Mouse (Mus musculus): ENCODE measurements around the gene Syngr1. TPM values are rescaled to one million over a fixed set of nuclear protein-coding genes. Genes with fewer than 3 reads are reported as not detected.
A peak's percentile ranks its signal among the peaks of the same experiment; 100 is the strongest.

Gene Syngr1
- polyA plus RNA-seq, 1 experiment from 2014 or later, result 7.6 TPM

DNA sequence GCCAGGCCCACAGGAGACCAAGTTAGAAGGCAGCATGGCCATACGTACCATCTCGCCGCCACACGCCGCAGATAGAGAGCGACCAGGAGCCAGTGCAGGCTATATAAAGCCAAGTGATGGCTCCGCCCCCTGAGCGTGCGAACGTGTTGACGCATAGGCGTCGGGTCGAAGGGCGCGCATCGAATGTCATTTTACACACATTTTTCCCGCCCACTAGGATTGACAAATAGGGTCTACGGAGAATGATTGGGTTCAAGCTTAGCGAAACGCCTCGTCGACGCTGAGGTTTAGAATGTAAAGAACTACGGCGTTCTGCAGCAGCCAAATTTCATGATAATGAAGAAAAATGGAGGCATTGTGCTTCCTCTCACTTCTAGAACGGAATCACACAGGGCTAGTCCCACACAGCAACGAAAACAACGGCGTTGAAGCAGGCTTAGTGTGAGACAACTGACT, 7.8 kb upstream of the Syngr1 start:
- DNase-seq (ENCODE audit: low spot score), result peak; percentile 99
- peaks cover 35% of the 10 kb centered on the region for H3K4me1 ChIP-seq (replicated peaks)
- H3K27ac ChIP-seq, result peak overlapping the region; percentile 90
- H3K36me3 ChIP-seq, result peaks cover 42% of the 10 kb centered on the region
- WGBS, result under 1% methylated on average over 30 of the region's 30 CpGs
- H3K4me3 ChIP-seq, result peak overlapping the region; percentile 73
- H3K9me3 ChIP-seq, result no peaks in the 10 kb centered on the region
- no peaks in the 10 kb centered on the region for H3K27me3 ChIP-seq (ENCODE audit: insufficient read depth, poor library complexity, severe bottlenecking)

- H3K4me3 ChIP-seq, result peak overlapping the region; percentile 73
- no peak for DNase-seq (ENCODE audit: low spot score)
- H3K9me3 ChIP-seq, result no peaks in the 10 kb centered on the region
- H3K36me3 ChIP-seq, result peaks cover 37% of the 10 kb centered on the region
- WGBS, result 3% methylated on average over 12 of the region's 12 CpGs
- H3K27me3 ChIP-seq (ENCODE audit: insufficient read depth, poor library complexity, severe bottlenecking), result no peaks in the 10 kb centered on the region
- H3K27ac ChIP-seq, result peak overlapping the region; percentile 90
- H3K4me1 ChIP-seq (replicated peaks), result peaks cover 35% of the 10 kb centered on the region
Measured at GRCm38 (mm10) chr15:80083740-80084139, 7.4 kb upstream of the Syngr1 start.

DNA sequence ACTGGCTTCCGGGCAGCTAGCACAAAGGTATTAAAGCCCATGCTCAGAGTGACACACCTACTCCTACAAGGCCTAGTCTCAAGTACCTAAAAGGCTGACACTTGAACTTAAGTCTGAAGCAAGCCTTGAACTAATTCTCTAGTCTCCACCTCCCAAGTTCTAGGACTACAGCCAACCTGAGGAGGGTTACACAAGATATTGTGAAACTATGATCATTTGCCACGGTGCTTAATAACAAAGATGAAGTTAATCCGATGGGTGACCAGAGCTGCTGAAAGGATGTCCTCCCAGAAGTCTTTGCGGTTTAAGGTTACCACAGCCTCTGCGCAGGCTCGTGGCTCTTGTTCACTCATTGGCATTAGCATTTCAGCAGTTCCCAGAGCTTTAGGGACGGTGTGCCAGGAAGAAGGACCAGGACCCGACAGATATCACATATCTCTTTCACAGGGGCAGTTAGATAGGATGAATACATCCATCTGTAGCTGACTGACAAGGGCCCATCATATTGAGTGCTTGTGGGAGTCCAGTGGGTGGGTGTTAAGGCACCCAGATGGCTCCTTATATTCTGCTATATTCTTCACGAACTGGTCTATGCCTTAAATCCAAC, 3.6 kb upstream of the Syngr1 start:
- no peak for DNase-seq (ENCODE audit: low spot score)
- no peak overlapping the region for H3K4me3 ChIP-seq
- no peaks in the 10 kb centered on the region for H3K36me3 ChIP-seq
- peaks cover 32% of the 10 kb centered on the region for H3K27me3 ChIP-seq (ENCODE audit: insufficient read depth, poor library complexity, severe bottlenecking)
- 85% methylated on average over 9 of the region's 9 CpGs for WGBS
- H3K9me3 ChIP-seq, result no peaks in the 10 kb centered on the region
- peaks cover 24% of the 10 kb centered on the region for H3K4me1 ChIP-seq (replicated peaks)
- H3K27ac ChIP-seq, result no peak overlapping the region

GRCm38 (mm10) chr15:80088637-80089036, 2.5 kb upstream of the Syngr1 start:
- Histone ChIP-seq H3K9me3 (no peaks in the 10 kb centered on the region), H3K36me3 (no peaks in the 10 kb centered on the region), H3K4me1 (replicated peaks) (peaks cover 28% of the 10 kb centered on the region), H3K4me3 (no peak overlapping the region), H3K27ac (no peak overlapping the region), H3K27me3 (ENCODE audit: insufficient read depth, poor library complexity, severe bottlenecking) (peaks cover 43% of the 10 kb centered on the region)
- 28% methylated on average over 4 of the region's 4 CpGs for WGBS
- DNase-seq (ENCODE audit: low spot score), result peak; percentile 87

GRCm38 (mm10) chr15:80090155-80090554, 979 bp upstream of the Syngr1 start:
- 71% methylated on average over 11 of the region's 11 CpGs for WGBS
- no peaks in the 10 kb centered on the region for H3K9me3 ChIP-seq
- H3K27ac ChIP-seq, result no peak overlapping the region
- H3K4me3 ChIP-seq, result peak overlapping the region; percentile 71; the same call in 1 of the 2 replicates
- no peaks in the 10 kb centered on the region for H3K36me3 ChIP-seq
- peaks cover 25% of the 10 kb centered on the region for H3K4me1 ChIP-seq (replicated peaks)
- no peak for DNase-seq (ENCODE audit: low spot score)
- peaks cover 50% of the 10 kb centered on the region for H3K27me3 ChIP-seq (ENCODE audit: insufficient read depth, poor library complexity, severe bottlenecking)

DNA sequence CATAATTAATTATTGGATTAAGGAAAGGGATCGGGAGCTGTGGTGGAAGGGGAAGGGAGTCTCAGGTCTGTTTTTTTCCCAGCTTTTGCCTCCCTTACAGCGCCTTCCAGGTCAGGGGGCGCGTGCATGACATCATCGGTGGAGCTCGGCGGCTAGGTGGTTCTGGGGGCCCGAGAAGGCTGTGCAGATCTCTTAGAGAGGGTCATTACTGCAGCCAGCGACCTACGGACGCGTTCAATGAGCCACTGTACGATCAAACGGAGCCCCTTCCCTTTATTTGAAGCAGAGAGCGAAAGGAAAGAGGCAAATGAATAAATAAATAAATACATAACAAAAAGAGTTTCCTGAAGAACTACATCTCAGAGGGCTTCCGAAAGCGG, 403 bp upstream of the Syngr1 start:
- 2% methylated on average over 17 of the region's 17 CpGs for WGBS
- peak overlapping the region; percentile 71 for H3K4me3 ChIP-seq
- peaks cover 54% of the 10 kb centered on the region for H3K27me3 ChIP-seq (ENCODE audit: insufficient read depth, poor library complexity, severe bottlenecking)
- peak overlapping the region; percentile 85 for H3K27ac ChIP-seq
- peaks cover 25% of the 10 kb centered on the region for H3K4me1 ChIP-seq (replicated peaks)
- no peak for DNase-seq (ENCODE audit: low spot score)
- no peaks in the 10 kb centered on the region for H3K36me3 ChIP-seq
- no peaks in the 10 kb centered on the region for H3K9me3 ChIP-seq

DNA sequence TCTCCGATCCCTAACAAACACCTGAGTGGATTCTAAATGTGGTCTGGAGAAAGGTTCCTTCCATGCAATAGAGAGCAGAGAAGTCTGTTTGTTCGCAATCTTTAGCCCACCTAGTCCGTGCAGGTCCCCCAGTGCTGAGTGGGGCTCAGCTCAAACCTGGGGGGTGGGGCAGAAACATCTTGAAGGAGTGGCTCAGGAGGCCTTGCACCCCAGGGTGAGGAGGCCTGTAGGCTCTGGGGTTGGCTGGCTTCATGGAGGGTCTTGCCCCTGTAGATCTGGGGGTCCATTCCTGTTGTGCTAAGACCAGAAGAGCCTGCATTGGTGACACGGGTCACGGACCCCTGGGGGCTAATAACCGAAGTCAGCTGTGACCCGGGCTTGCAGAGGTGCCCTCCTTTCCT, 907 bp downstream of the Syngr1 start:
- H3K9me3 ChIP-seq, result no peaks in the 10 kb centered on the region
- no peak overlapping the region for H3K27ac ChIP-seq
- H3K27me3 ChIP-seq (ENCODE audit: insufficient read depth, poor library complexity, severe bottlenecking), result peaks cover 67% of the 10 kb centered on the region

DNA sequence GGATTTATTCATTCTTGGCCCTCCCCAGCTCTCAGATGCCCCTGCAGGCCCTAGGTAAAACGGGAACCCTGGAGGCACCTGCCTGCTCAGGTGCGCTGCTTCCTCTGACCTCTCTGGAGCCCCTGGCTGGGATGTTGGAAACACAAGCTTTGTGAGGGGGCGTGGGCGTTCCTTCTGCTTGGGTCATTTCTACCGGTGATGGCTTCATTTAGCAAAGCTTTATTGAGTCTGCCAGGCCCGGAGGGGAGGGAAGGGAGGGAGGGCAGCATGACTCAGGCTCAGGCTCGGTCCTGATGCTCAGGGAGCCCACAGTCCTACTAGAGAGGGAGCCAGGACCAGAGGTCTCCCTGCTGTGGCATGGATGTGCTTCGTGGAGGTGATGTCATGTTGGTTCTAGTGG, 1.5 kb downstream of the Syngr1 start:
- no peak overlapping the region for H3K27ac ChIP-seq
- WGBS, result 11% methylated on average over 8 of the region's 8 CpGs
- peaks cover 40% of the 10 kb centered on the region for H3K4me1 ChIP-seq (replicated peaks)
- peak; percentile 24 for DNase-seq (ENCODE audit: low spot score)
- peak overlapping the region; percentile 71 for H3K4me3 ChIP-seq
- H3K36me3 ChIP-seq, result no peaks in the 10 kb centered on the region
- H3K27me3 ChIP-seq (ENCODE audit: insufficient read depth, poor library complexity, severe bottlenecking), result peaks cover 72% of the 10 kb centered on the region
- no peaks in the 10 kb centered on the region for H3K9me3 ChIP-seq

More for the DNA sequence above, 907 bp downstream of the Syngr1 start:
- no peak for DNase-seq (ENCODE audit: low spot score)
- no peaks in the 10 kb centered on the region for H3K36me3 ChIP-seq
- WGBS, result 19% methylated on average over 7 of the region's 7 CpGs
- peaks cover 35% of the 10 kb centered on the region for H3K4me1 ChIP-seq (replicated peaks)
- peak overlapping the region; percentile 71 for H3K4me3 ChIP-seq

DNA sequence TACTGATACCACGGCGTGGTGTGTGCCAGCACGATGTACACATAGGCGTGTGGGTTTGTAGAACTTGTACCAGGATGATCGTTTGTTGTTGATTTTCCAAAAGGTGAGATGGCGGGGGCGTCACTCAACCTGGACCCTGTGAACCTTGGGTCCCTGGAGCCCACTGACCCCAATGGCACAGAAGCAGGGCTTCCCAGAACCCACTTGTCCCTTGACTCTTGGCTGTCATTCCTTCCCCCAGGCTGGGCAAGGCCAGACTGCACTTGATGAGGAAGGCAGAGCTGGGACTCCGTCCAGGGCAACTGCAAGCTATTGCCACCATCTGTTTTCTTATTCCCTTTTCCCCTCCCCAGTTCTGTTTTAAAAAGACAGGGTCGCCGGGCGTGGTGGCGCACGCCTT, 3.1 kb downstream of the Syngr1 start:
- H3K27me3 ChIP-seq (ENCODE audit: insufficient read depth, poor library complexity, severe bottlenecking), result peaks cover 87% of the 10 kb centered on the region
- H3K36me3 ChIP-seq, result no peaks in the 10 kb centered on the region
- peaks cover 56% of the 10 kb centered on the region for H3K4me1 ChIP-seq (replicated peaks)
- H3K4me3 ChIP-seq, result no peak overlapping the region
- no peak overlapping the region for H3K27ac ChIP-seq
- 91% methylated on average over 13 of the region's 13 CpGs for WGBS
- no peak for DNase-seq (ENCODE audit: low spot score)
- no peaks in the 10 kb centered on the region for H3K9me3 ChIP-seq

DNA sequence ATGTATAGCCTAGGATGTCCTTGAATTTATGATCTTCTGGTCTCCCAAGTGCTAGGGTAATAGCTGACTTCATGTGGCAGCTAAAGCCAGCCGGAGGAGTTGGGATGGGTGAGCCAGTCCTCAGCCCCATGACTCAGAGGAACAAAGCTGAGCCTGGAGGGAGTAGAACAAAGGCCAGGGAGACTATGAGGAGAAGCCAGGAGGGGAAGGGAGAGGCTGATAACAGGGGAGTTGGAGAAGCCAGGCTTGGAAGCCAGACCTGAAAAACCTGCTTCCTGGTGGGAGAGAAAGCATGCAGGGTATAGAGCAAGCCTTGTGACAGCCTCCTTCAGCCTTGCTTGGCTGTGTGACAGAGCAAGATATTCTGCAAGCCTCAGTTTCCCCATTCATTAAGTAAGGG, 4.5 kb downstream of the Syngr1 start:
- Histone ChIP-seq H3K4me1 (replicated peaks) (peaks cover 56% of the 10 kb centered on the region), H3K27me3 (ENCODE audit: insufficient read depth, poor library complexity, severe bottlenecking) (peaks cover 78% of the 10 kb centered on the region)
- WGBS, result 70% methylated on average over 1 of the region's 1 CpGs

DNA sequence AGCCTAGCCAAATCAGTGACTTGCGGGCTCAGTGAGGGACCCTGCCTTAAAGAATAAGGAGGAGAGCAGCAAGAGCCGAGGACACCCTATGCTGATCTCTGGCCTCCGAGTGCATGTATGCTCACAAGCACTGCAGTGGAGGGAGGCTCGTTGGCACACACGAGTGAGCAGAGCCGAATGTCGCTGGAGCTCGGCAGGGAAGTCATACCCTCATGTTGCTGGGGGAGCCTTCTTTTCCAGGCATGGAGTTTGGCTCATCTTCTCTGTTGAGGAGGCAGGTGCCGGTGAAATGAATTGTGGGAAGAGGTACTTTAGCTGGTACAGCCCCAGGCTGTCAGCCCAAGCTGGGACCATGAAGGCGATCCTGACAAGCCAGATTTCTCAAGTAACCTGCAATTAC, 5.3 kb downstream of the Syngr1 start:
- H3K9me3 ChIP-seq, result no peaks in the 10 kb centered on the region
- no peak for DNase-seq (ENCODE audit: low spot score)
- H3K27ac ChIP-seq, result no peak overlapping the region
- H3K36me3 ChIP-seq, result no peaks in the 10 kb centered on the region
- H3K4me3 ChIP-seq, result no peak overlapping the region
- peaks cover 48% of the 10 kb centered on the region for H3K4me1 ChIP-seq (replicated peaks)
- H3K27me3 ChIP-seq (ENCODE audit: insufficient read depth, poor library complexity, severe bottlenecking), result peaks cover 71% of the 10 kb centered on the region
- 67% methylated on average over 10 of the region's 10 CpGs for WGBS

More for the DNA sequence above, 4.5 kb downstream of the Syngr1 start:
- H3K27ac ChIP-seq, result no peak overlapping the region
- no peaks in the 10 kb centered on the region for H3K36me3 ChIP-seq
- no peaks in the 10 kb centered on the region for H3K9me3 ChIP-seq
- no peak for DNase-seq (ENCODE audit: low spot score)
- H3K4me3 ChIP-seq, result no peak overlapping the region

DNA sequence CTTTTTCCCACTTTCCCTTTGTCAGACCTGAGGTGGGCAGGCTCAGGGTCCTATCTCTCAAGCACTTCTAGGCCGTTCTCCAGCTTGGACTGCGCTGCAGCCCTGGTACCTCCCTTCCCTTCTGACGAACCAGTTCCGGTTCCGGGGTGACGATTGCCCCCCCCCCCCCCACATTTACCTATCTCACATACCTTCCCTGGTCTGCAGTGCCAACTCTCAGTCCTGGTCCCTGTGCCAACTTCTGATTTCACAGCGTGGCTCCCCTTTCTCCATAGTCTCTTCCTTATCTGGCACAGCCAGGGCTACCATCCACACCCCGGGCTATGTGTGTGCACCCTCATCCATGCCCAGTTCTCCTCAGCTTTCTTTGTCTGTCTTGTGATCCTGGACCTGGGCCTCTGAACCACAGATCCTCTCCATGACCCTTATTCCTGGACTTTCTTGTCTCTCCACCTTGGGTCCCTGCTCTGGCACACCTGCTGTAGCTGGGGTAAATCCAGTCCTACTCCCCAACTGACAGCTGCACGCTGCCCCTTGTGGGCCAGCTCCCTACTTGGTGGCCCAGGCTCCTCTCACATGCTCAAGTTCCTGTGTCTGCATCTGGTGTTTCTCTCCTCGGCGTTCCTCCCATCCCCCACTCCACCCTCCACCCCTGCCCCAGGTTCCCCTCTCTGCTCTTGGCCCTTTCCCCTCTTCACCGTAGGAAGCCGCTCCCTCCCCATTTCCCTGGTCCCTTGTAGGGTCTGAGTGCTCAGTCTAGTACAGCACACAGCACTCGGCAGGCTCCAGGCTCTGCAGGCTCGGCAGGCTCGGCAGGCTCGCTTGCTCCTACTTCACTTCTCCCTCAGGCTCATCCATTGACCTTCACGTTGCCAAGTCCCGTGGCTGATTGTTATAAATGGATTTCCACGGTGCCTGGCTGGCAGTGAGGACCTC, 6.1 kb downstream of the Syngr1 start:
- Histone ChIP-seq H3K9me3 (no peaks in the 10 kb centered on the region), H3K36me3 (no peaks in the 10 kb centered on the region), H3K27me3 (ENCODE audit: insufficient read depth, poor library complexity, severe bottlenecking) (peaks cover 63% of the 10 kb centered on the region), H3K4me3 (peak overlapping the region; percentile 24; the same call in 1 of the 2 replicates), H3K4me1 (replicated peaks) (peaks cover 40% of the 10 kb centered on the region), H3K27ac (peak overlapping the region; percentile 62)
- WGBS, result 25% methylated on average over 20 of the region's 20 CpGs
- DNase-seq (ENCODE audit: low spot score), result peak; percentile 61

DNA sequence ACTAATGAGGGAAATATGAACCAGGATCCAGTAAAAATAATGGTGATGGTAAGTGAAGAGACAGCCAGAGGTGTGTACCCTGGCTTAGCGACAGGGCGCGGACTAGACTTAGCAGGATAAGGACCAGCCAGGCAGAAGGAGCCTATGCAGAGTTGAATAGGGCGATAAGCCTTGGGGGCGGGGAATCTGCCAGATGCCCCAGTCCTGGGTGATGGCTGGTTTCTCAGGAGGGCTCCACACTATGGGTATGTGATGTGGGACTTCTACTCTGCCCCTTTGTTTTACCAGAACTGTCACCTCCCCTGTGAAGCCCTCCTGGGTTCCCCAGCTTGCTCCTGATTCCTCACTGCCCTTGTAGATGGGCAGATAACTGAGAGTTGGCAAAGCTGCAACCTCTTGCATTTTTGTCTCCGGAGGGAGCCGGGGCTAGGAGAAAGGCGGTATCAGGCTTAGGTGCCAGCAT, 6.9 kb downstream of the Syngr1 start:
- H3K27ac ChIP-seq, result no peak overlapping the region
- no peaks in the 10 kb centered on the region for H3K36me3 ChIP-seq
- WGBS, result 31% methylated on average over 8 of the region's 8 CpGs
- no peak for DNase-seq (ENCODE audit: low spot score)
- H3K27me3 ChIP-seq (ENCODE audit: insufficient read depth, poor library complexity, severe bottlenecking), result peaks cover 55% of the 10 kb centered on the region
- H3K4me3 ChIP-seq, result no peak overlapping the region
- H3K4me1 ChIP-seq (replicated peaks), result peaks cover 33% of the 10 kb centered on the region
- H3K9me3 ChIP-seq, result no peaks in the 10 kb centered on the region

Measured in hindbrain, embryonic 10.5 days (tissue).